Mouse (Mus musculus) neural tube, embryonic 11.5 days (tissue): Measurements from ENCODE around the gene Sirt3. TPM values are rescaled to one million over a fixed set of nuclear protein-coding genes. Genes with fewer than 3 reads are reported as not detected.

Experiments used
- ATAC-seq: fragments of 200-750 bp; cut with Nextera tagmentation; 2 replicates; pipeline ENCODE4 v1.8.0; 2017; ENCODE audit warnings: moderate number of reproducible peaks, mild to moderate bottlenecking, moderate TSS enrichment, moderate library complexity; ENCODE audit not compliant: insufficient read depth, low FRiP score, low TSS enrichment
- DNase-seq: peaks from one replicate; pipeline ENCODE4 v3.0.0-alpha.2; 2015; ENCODE audit warnings: low spot score
- H3K27ac ChIP-seq: fragments of 300-500 bp; sonication (generic); 2 replicates; pipeline ENCODE4 v1.5.1; 2014; ENCODE audit warnings: low read depth, mild to moderate bottlenecking, low read length
- H3K27me3 ChIP-seq: fragments of 300-500 bp; sonication (generic); 2 replicates; pipeline ENCODE4 v1.6.1; 2014; ENCODE audit warnings: mild to moderate bottlenecking, low read length, mixed read lengths; ENCODE audit not compliant: control insufficient read depth, insufficient read depth
- H3K36me3 ChIP-seq: fragments of 300-500 bp; sonication (generic); 2 replicates; pipeline ENCODE4 v1.6.1; 2014; ENCODE audit warnings: mild to moderate bottlenecking, low read length, moderate library complexity, mixed read lengths; ENCODE audit not compliant: control insufficient read depth, insufficient read depth
- H3K4me1 ChIP-seq: fragments of 300-500 bp; sonication (generic); 2 replicates; pipeline ENCODE4 v1.6.1; 2014; ENCODE audit warnings: low read length, mixed read lengths; ENCODE audit not compliant: control insufficient read depth, insufficient read depth
- H3K4me2 ChIP-seq: fragments of 300-500 bp; sonication (generic); 2 replicates; pipeline ENCODE4 v1.6.1; 2014; ENCODE audit warnings: low read depth, mild to moderate bottlenecking, moderate library complexity
- H3K4me3 ChIP-seq: fragments of 300-500 bp; sonication (generic); 2 replicates; pipeline ENCODE4 v1.5.1; 2014; ENCODE audit warnings: low read depth, low read length
- H3K9ac ChIP-seq: fragments of 300-500 bp; sonication (generic); 2 replicates; pipeline ENCODE4 v1.6.1; 2014; ENCODE audit warnings: mild to moderate bottlenecking, low read length
- H3K9me3 ChIP-seq: fragments of 300-500 bp; sonication (generic); 2 replicates; pipeline ENCODE4 v1.6.1; 2016; ENCODE audit warnings: low read length; ENCODE audit not compliant: control insufficient read depth
- WGBS: fragments of 180-500 bp; shearing (Covaris S2); extraction: QIAGEN DNeasy Blood & Tissue Kit; methylation state at CpG from one replicate; pipeline ENCODE4 v1.1.7; 2014; 5-methylcytosine and 5-hydroxymethylcytosine counted together
- polyA plus RNA-seq: library from polyadenylated mRNA; unstranded; fragments of >200 nt; fragmentation: Nextera tagmentation; extraction: Ambion mirVana; gene quantifications from 2 replicates; pipeline ENCODE4 v1.2.1, GENCODE M21; 2014

Gene Sirt3
- polyA plus RNA-seq, 1 experiment from 2014 or later, result 26.0 TPM

GRCm38 (mm10) chr7:140847755-140848580, 34.1 kb downstream of the Sirt3 start, which contains the start of gene Odf3:
Gene Odf3, plus strand, starts transcription at chr7:140847805.
- no peak within 1 kb of the TSS for H3K4me2 ChIP-seq
- no peaks in the 10 kb centered on the region for H3K4me1 ChIP-seq
- H3K27me3 ChIP-seq, result no peaks in the 10 kb centered on the region
- DNase-seq (no peak), ATAC-seq (no peak)
- H3K4me3 ChIP-seq, result no peak within 1 kb of the TSS
- no peak within 1 kb of the TSS for H3K27ac ChIP-seq
- no peak within 1 kb of the TSS; the same call in 1 of the 2 replicates for H3K9ac ChIP-seq
- no peaks in the 10 kb centered on the region for H3K9me3 ChIP-seq
- WGBS, result 73% methylated on average over 11 of the region's 11 CpGs
- peaks cover 4% of the 10 kb centered on the region for H3K36me3 ChIP-seq

- Histone ChIP-seq H3K36me3 (no peaks in the 10 kb centered on the region), H3K4me1 (no peaks in the 10 kb centered on the region), H3K9me3 (no peaks in the 10 kb centered on the region), H3K4me2 (no peak overlapping the region), H3K4me3 (no peak overlapping the region), H3K9ac (no peak overlapping the region), H3K27ac (no peak overlapping the region), H3K27me3 (0 out of 2 replicates have a peak, but pooled peaks cover 2% of the 10 kb centered on the region)
- ATAC-seq (no peak), DNase-seq (no peak)
- 85% methylated on average over 10 of the region's 10 CpGs for WGBS
Measured at GRCm38 (mm10) chr7:140846676-140847075, 35.4 kb downstream of the Sirt3 start.

GRCm38 (mm10) chr7:140845683-140846082, 36.4 kb downstream of the Sirt3 start:
- Histone ChIP-seq H3K27me3 (0 out of 2 replicates have a peak, but pooled peaks cover 2% of the 10 kb centered on the region), H3K9ac (no peak overlapping the region), H3K36me3 (no peaks in the 10 kb centered on the region), H3K4me3 (no peak overlapping the region), H3K27ac (no peak overlapping the region), H3K4me1 (no peaks in the 10 kb centered on the region), H3K9me3 (no peaks in the 10 kb centered on the region), H3K4me2 (no peak overlapping the region)
- WGBS, result 63% methylated on average over 4 of the region's 4 CpGs
- no peak for ATAC-seq
- no peak for DNase-seq

DNA sequence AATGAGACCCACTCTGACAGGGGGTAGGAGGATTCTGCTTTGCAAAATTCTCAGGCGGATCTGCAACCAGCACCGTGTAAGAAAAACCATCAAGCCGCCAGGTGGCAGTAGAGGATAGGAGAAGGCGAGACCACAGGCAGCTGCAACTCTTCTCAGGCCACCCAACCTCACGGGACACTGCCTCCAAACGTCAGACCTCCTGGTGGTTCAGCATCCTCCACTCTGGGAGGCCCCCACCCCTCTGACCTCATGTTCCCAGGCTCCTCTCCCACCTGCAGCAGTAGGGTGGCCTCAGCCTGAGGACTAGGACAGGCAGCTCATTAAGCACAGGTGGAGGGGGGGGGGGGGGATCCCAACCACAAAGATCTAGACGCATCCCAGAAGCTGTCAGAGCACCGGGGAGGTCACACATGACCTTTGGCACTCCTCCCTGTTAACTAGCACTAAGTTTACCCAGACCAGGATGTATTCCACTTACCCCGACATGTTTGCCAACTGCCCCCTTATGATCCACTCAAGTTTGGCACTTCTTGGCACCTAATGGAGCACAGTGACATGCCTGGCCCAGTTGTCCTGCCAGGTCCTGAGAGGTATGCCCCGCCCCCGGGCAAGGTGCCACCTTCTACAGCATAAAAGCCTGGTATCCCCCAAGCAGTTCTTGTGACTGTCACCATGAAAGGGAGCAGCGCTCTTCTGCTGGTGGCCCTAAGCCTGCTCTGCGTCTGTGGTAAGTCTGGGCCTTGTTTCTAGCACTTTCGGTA, 37.0 kb downstream of the Sirt3 start, which contains the start of gene Scgb1c1:
TSS of gene Scgb1c1 (plus strand) at position 643 of the 761 bp plus-strand sequence.
- DNase-seq, result peak; percentile 89
- Histone ChIP-seq H3K27me3 (0 out of 2 replicates have a peak, but pooled peaks cover 4% of the 10 kb centered on the region), H3K9me3 (no peaks in the 10 kb centered on the region), H3K4me1 (no peaks in the 10 kb centered on the region), H3K9ac (no peak within 1 kb of the TSS), H3K4me2 (no peak within 1 kb of the TSS), H3K36me3 (no peaks in the 10 kb centered on the region), H3K4me3 (no peak within 1 kb of the TSS), H3K27ac (no peak within 1 kb of the TSS)
- WGBS, result 34% methylated on average over 14 of the region's 14 CpGs
- ATAC-seq, result peak; percentile 85

DNA sequence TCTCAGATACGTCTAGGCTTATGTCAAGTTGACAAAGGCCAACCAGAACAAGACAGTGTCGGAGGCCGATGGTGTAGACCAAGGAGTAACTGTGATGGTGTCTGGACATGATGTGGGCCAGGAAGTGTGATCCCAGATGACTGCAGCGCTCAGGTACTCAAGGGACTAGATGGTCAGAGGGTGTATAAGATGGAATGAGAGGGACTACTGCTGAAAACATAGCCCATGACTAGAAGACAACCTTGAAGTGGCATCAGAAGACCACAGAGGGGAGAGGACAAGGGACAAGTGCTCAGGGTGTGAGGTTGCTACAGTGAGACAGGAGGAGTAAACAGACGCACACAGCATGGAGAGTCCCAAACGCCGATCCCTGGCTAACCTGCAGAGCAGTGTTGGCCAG, 38.3 kb downstream of the Sirt3 start:
- Histone ChIP-seq H3K27ac (no peak overlapping the region), H3K9ac (no peak overlapping the region), H3K4me2 (no peak overlapping the region), H3K9me3 (no peaks in the 10 kb centered on the region), H3K4me1 (no peaks in the 10 kb centered on the region), H3K4me3 (no peak overlapping the region), H3K36me3 (no peaks in the 10 kb centered on the region), H3K27me3 (0 out of 2 replicates have a peak, but pooled peaks cover 4% of the 10 kb centered on the region)
- no peak for ATAC-seq
- DNase-seq, result no peak
- 83% methylated on average over 7 of the region's 7 CpGs for WGBS

DNA sequence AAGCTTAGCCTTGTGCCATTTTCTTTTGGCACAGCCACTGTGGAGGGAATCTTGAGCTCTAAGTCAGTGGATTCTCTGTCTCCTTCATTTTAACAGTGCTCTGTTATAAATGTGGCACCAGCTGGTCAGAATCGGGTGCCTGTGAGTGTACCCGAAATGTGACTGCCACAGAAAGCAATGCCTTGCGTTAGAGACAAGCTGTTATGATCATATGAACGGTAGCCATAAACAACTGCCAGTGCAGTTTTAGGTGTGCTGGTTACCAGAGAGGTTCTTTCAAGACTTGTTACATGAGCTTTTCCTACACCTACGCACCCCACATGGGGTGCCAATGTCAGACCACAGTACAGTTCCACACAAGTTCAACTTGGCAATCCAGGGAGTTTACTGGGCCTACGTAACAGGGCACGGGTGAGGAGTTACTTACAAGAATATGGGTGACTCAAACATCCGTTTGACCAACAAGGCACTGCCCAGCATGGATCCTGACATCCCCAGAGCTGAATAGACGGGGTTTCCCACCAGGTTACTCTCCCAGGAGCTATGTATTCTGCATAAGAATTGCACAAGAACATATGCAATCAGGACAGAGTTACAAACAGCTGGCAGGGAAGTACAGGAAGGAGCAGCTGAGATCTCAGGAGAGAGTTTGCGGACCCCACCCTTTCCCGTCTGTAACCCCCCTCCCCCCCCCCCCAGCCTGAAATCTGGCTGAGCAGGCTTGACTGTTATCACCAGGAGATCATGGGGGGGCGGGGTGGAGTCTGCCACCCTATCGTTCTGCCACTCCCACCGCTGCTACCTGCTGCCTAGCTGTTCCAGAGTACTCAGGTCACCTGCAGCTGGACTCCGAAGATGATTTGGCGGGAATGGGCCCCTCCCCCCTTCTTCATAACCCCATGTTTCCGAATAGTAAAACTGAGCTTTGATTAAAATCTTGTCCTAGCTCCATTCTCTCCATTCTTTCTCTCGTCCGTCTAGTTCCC, 41.1 kb downstream of the Sirt3 start:
- Histone ChIP-seq H3K4me3 (no peak overlapping the region), H3K36me3 (no peaks in the 10 kb centered on the region), H3K4me1 (no peaks in the 10 kb centered on the region), H3K9ac (no peak overlapping the region), H3K27ac (no peak overlapping the region), H3K9me3 (no peaks in the 10 kb centered on the region), H3K4me2 (no peak overlapping the region), H3K27me3 (0 out of 2 replicates have a peak, but pooled peaks cover 4% of the 10 kb centered on the region)
- DNase-seq, result no peak
- ATAC-seq, result no peak
- 38% methylated on average over 19 of the region's 19 CpGs for WGBS

- H3K9ac ChIP-seq, result no peak overlapping the region
- WGBS, result 61% methylated on average over 5 of the region's 5 CpGs
- H3K36me3 ChIP-seq, result no peaks in the 10 kb centered on the region
- H3K4me1 ChIP-seq, result no peaks in the 10 kb centered on the region
- ATAC-seq (no peak), DNase-seq (no peak)
- 0 out of 2 replicates have a peak, but pooled peaks cover 4% of the 10 kb centered on the region for H3K27me3 ChIP-seq
- H3K4me3 ChIP-seq, result no peak overlapping the region
- H3K9me3 ChIP-seq, result no peaks in the 10 kb centered on the region
- H3K27ac ChIP-seq, result no peak overlapping the region
- H3K4me2 ChIP-seq, result no peak overlapping the region
Measured at GRCm38 (mm10) chr7:140839556-140839955, 42.6 kb downstream of the Sirt3 start.
